Comparison of ENCODE assay signal across 13 mouse cellular contexts in genomic region chr6:125461325-125461724, GRCm38 (mm10).
"Had no signal": no experiment of that assay in that cellular context is flagged by ENCODE, and none has a peak within 500 bp of the region (broad histone marks: within the 10 kb centered on the region; RNA-seq: fewer than 3 reads in every experiment).

No protein-coding gene starts in this region.

- H3K4me2 ChIP-seq: kidney, embryonic 15.5 days; liver, embryonic 11.5 days; liver, embryonic 15.5 days; midbrain, embryonic 13.5 days had no signal

- H3K4me3 ChIP-seq: kidney, embryonic 15.5 days; left cerebral cortex, adult 2 months; limb, embryonic 10.5 days; liver, embryonic 15.5 days; midbrain, embryonic 13.5 days had no signal

- H3K27me3 ChIP-seq: kidney, embryonic 15.5 days; liver, embryonic 15.5 days; midbrain, embryonic 13.5 days had no signal

- DNase-seq: kidney, adult 2 months; lung, adult 2 months; lung, postnatal 14 days; right cerebral cortex, adult 18-20 months; thymus, postnatal 14 days had no signal

- H3K9ac ChIP-seq: kidney, embryonic 15.5 days; liver, embryonic 15.5 days; midbrain, embryonic 13.5 days had no signal

- H3K4me1 ChIP-seq: midbrain, embryonic 13.5 days had no signal

- H3K36me3 ChIP-seq: limb, embryonic 10.5 days had no signal

- H3K9me3 ChIP-seq: kidney, embryonic 15.5 days; limb, embryonic 10.5 days; liver, embryonic 15.5 days; midbrain, embryonic 13.5 days had no signal

- ATAC-seq: midbrain, embryonic 13.5 days had no signal

- H3K27ac ChIP-seq: kidney, embryonic 15.5 days; left cerebral cortex, adult 2 months; limb, embryonic 10.5 days; liver, embryonic 15.5 days; macrophage; midbrain, embryonic 13.5 days; stomach, postnatal 0 days had no signal
